Mouse (Mus musculus) CD4-positive, CD25-positive, alpha-beta regulatory T cell, adult 9 weeks (primary cell): Measurements from ENCODE around the gene Prdx6b. TPM values are rescaled to one million over a fixed set of nuclear protein-coding genes. Genes with fewer than 3 reads are reported as not detected.

Source experiments
- polyA plus RNA-seq: library from polyadenylated mRNA; unstranded; fragments of 100-300 nt; shearing (Covaris generic); gene quantifications from one replicate; pipeline ENCODE4 v1.2.1, GENCODE M21; 2017

Prdx6b gene
- polyA plus RNA-seq: not detected

DNA sequence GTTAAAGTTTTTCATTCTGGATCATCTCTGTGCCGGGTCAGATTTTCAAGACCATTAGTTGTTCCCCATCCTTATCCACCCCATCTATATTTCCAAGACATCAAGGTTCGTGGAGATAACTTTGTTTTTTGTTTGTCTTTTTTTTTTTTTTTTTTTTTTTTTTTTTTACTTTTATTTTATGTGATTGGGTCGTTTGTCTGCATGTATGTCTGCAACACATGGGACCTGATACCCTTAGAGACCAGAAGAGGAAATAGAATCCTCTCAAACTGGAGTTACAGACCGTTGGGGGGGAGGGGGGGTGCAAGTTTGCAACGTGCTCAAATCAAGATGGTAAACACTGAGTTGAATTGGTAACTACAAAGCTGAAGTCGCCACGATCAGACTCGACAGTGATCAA is at the start of gene Prdx6b:
TSS of gene Prdx6b (plus strand) at position 301 of the 400 bp plus-strand sequence.

DNA sequence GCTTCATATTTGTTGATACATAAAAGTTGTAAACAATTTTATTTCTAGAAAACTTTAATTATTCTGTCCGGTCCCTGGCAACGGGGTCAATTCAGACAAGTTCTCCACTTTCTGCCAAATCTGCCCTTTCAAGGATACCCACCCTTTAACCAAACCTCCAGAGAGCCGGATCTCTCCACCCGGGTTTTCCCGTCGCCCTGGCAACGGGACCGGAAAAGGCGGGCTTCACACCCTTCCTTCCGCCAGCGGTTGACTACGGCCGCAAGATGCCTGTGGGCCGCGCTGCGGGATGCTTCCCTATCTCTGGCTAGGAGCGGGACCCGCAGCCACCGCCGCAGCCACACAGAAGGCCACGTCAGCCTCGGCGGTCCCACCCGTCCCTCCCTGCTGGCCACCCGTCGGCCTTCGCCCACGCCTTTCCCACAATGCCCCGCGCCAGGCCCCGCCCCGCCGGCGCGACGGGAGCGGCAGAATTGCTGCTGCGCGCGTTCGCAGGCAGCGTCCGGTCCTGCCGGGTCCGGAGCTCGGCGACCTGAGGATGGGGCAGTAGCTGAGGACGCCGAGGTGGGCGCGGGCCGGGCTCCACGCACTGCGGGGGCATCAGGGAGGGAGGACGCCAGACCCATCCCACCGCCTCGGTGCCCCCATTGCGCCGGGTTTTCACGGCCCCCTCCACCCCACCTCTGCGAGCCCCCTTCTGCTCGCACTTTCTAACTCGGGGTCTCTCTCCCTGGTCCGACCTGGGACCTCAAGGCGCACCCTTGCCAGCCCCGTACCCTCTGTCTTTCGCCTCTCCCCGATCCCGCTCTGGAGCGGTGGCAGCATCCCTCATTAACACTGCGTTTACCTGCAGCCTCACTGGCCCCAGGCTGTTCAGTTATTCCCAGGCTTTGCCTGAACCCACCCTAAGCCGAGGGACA is 23.2 kb downstream of the Prdx6b start, which contains the start of gene Dnajc10:
TSS of gene Dnajc10 (plus strand) at position 225 of the 920 bp plus-strand sequence.

Other genes starting within 250 kb of the Prdx6b start
- gene Pde1a, start 163.0 kb upstream of the Prdx6b start, polyA plus RNA-seq: not detected
- 58.7 TPM for gene Dnajc10, start 23.0 kb downstream of the Prdx6b start, polyA plus RNA-seq
- not detected for gene Frzb, start 155.2 kb downstream of the Prdx6b start, polyA plus RNA-seq